Mouse (Mus musculus) embryonic stem cell, embryonic (primary cell): ENCODE measurements around the gene Cdk11b.

ENCODE experiments used
- CTCF ChIA-PET, 4 experiments: fragments of 300-600 bp in 2 of 4; fragments of 350-600 bp in 2 of 4; sonication (Branson Sonifier 250); formaldehyde crosslinking; loops; one replicate each; lab custom pipeline; 2022; ENCODE audit warnings: inconsistent platforms in 2 of 4; lab: Charles Lee
- POLR2A ChIA-PET, 4 experiments: fragments of 300-600 bp in 2 of 4; fragments of 350-600 bp in 2 of 4; sonication (Branson Sonifier 250); formaldehyde crosslinking; loops; one replicate each; lab custom pipeline; 2022; ENCODE audit warnings: antibody characterized with exemption in 4 of 4, inconsistent platforms in 1 of 4; lab: Charles Lee

The Cdk11b gene

GRCm38 (mm10) chr4:155624338-155625291, at the start of gene Cdk11b:
TSS of gene Cdk11b (plus strand) at chr4:155624854.
- CTCF ChIA-PET = interaction anchor here in 1 of 4 experiments (0.6 kb wide), 1 partner anchor 736 kb away, joined by 3 read pairs; no protein-coding TSS in a partner anchor

GRCm38 (mm10) chr4:155574931-155575330, 49.7 kb upstream of the Cdk11b start:
- CTCF ChIA-PET = interaction anchor here in 3 of 4 experiments (0.6 to 2.3 kb wide), 3 partner anchors 94 to 671 kb away, joined by 3 to 8 read pairs (median 5); no protein-coding TSS in a partner anchor
- POLR2A ChIA-PET = interaction anchor here in 3 of 4 experiments (0.8 to 3.0 kb wide), 12 partner anchors 8 to 130 kb away, joined by 3 to 15 read pairs (median 4); partner anchors contain the start of gene Slc35e2 (in 1 of the 3)

More at GRCm38 (mm10) chr4:155624338-155625291, at the start of gene Cdk11b:
- POLR2A ChIA-PET = interaction anchor here in 3 of 4 experiments (0.6 to 3.2 kb wide), 28 partner anchors 9 to 461 kb away, joined by 3 to 9 read pairs (median 4); partner anchors contain the start of genes Mib2 (in 2 of the 3), Gm10563 (in 1 of the 3), Slc35e2 (in 1 of the 3) and Ssu72 (in 1 of the 3)

GRCm38 (mm10) chr4:155575521-155575920, 49.1 kb upstream of the Cdk11b start:
- ChIA-PET CTCF (interaction anchor here in 3 of 4 experiments (0.6 to 2.3 kb wide), 3 partner anchors 59 to 94 kb away, joined by 5 to 12 read pairs (median 8); no protein-coding TSS in a partner anchor), POLR2A (interaction anchor here in 3 of 4 experiments (0.6 to 3.0 kb wide), 16 partner anchors 8 to 535 kb away, joined by 3 to 15 read pairs (median 4); partner anchors contain the start of genes 9430015G10Rik (in 1 of the 3) and Slc35e2 (in 1 of the 3))

GRCm38 (mm10) chr4:155577132-155577531, 47.5 kb upstream of the Cdk11b start:
- ChIA-PET POLR2A (interaction anchor here in 3 of 4 experiments (0.5 to 3.0 kb wide), 13 partner anchors 10 to 137 kb away, joined by 3 to 15 read pairs (median 3); no protein-coding TSS in a partner anchor), CTCF (interaction anchor here in 2 of 4 experiments (0.5 to 1.2 kb wide), 3 partner anchors 96 to 227 kb away, joined by 3 to 5 read pairs (median 3); no protein-coding TSS in a partner anchor)

- ChIA-PET POLR2A (interaction anchor here in 3 of 4 experiments (0.5 to 2.0 kb wide), 8 partner anchors 11 to 137 kb away, joined by 3 to 4 read pairs (median 3); no protein-coding TSS in a partner anchor), CTCF (interaction anchor here in 3 of 4 experiments (0.5 to 1.2 kb wide), 4 partner anchors 29 to 227 kb away, joined by 3 to 5 read pairs (median 4); no protein-coding TSS in a partner anchor)
Measured at GRCm38 (mm10) chr4:155577741-155578140, 46.9 kb upstream of the Cdk11b start.

GRCm38 (mm10) chr4:155578336-155579125, 46.1 kb upstream of the Cdk11b start:
- ChIA-PET CTCF (interaction anchor here in 2 of 4 experiments (0.6 to 2.0 kb wide), 4 partner anchors 18 to 96 kb away, joined by 3 to 10 read pairs (median 4); no protein-coding TSS in a partner anchor), POLR2A (interaction anchor here in 2 of 4 experiments (0.8 to 1.6 kb wide), 3 partner anchors 23 to 96 kb away, joined by 3 to 4 read pairs (median 3); no protein-coding TSS in a partner anchor)

GRCm38 (mm10) chr4:155580420-155580819, 44.2 kb upstream of the Cdk11b start:
- ChIA-PET CTCF (interaction anchor here (0.5 to 2.0 kb wide), 19 partner anchors 9 to 211 kb away, joined by 3 to 11 read pairs (median 4); partner anchors contain the start of gene Mib2 (in 1 of the 4)), POLR2A (interaction anchor here in 2 of 4 experiments (0.6 to 1.8 kb wide), 8 partner anchors 9 to 154 kb away, joined by 3 to 5 read pairs (median 3); no protein-coding TSS in a partner anchor)

GRCm38 (mm10) chr4:155582279-155582905, 42.3 kb upstream of the Cdk11b start:
- CTCF ChIA-PET = interaction anchor here in 1 of 4 experiments (0.7 to 1.1 kb wide), 3 partner anchors 12 to 101 kb away, joined by 3 read pairs; no protein-coding TSS in a partner anchor
- POLR2A ChIA-PET = interaction anchor here in 2 of 4 experiments (1.2 to 1.5 kb wide), 2 partner anchors 8 to 19 kb away, joined by 3 to 5 read pairs; partner anchors contain the start of gene Slc35e2 (in 1 of the 2)

GRCm38 (mm10) chr4:155589356-155589755, 35.3 kb upstream of the Cdk11b start:
- ChIA-PET CTCF (interaction anchor here in 3 of 4 experiments (1.0 to 1.2 kb wide), 3 partner anchors 9 kb away, joined by 3 to 4 read pairs (median 3); no protein-coding TSS in a partner anchor), POLR2A (interaction anchor here in 2 of 4 experiments (0.6 to 3.4 kb wide), 12 partner anchors 9 to 213 kb away, joined by 3 to 20 read pairs (median 3); partner anchors contain the start of gene Slc35e2 (in 1 of the 2))

- ChIA-PET CTCF (interaction anchor here in 3 of 4 experiments (0.6 to 1.2 kb wide), 3 partner anchors 11 to 123 kb away, joined by 3 to 5 read pairs (median 3); no protein-coding TSS in a partner anchor), POLR2A (interaction anchor here in 2 of 4 experiments (0.9 to 3.4 kb wide), 6 partner anchors 8 to 100 kb away, joined by 3 to 20 read pairs (median 3); partner anchors contain the start of genes Gnb1 (in 1 of the 2) and Slc35e2 (in 1 of the 2))
Measured at GRCm38 (mm10) chr4:155591012-155591719, 33.5 kb upstream of the Cdk11b start.

- ChIA-PET POLR2A (interaction anchor here in 2 of 4 experiments (1.0 kb wide), 3 partner anchors 10 to 61 kb away, joined by 3 read pairs; no protein-coding TSS in a partner anchor), CTCF (interaction anchor here in 1 of 4 experiments (1.5 kb wide), 1 partner anchor 112 kb away, joined by 4 read pairs; no protein-coding TSS in a partner anchor)
Measured at GRCm38 (mm10) chr4:155593780-155594179, 30.9 kb upstream of the Cdk11b start.

- ChIA-PET CTCF (interaction anchor here in 2 of 4 experiments (0.6 to 1.6 kb wide), 3 partner anchors 16 to 115 kb away, joined by 3 to 5 read pairs (median 4); no protein-coding TSS in a partner anchor), POLR2A (interaction anchor here in 2 of 4 experiments (0.6 to 1.6 kb wide), 6 partner anchors 8 to 188 kb away, joined by 3 to 5 read pairs (median 3); no protein-coding TSS in a partner anchor)
Measured at GRCm38 (mm10) chr4:155595777-155596176, 28.9 kb upstream of the Cdk11b start.

GRCm38 (mm10) chr4:155596606-155597005, 28.0 kb upstream of the Cdk11b start:
- POLR2A ChIA-PET = interaction anchor here in 2 of 4 experiments (0.6 to 1.6 kb wide), 9 partner anchors 9 to 567 kb away, joined by 3 to 5 read pairs (median 3); no protein-coding TSS in a partner anchor
- CTCF ChIA-PET = interaction anchor here in 2 of 4 experiments (1.4 to 1.6 kb wide), 2 partner anchors 16 to 17 kb away, joined by 4 to 5 read pairs; no protein-coding TSS in a partner anchor

GRCm38 (mm10) chr4:155598536-155598935, 26.1 kb upstream of the Cdk11b start:
- ChIA-PET POLR2A (interaction anchor here in 3 of 4 experiments (0.7 to 2.5 kb wide), 21 partner anchors 8 to 177 kb away, joined by 3 to 20 read pairs (median 4); partner anchors contain the start of genes Cdk11b (in 1 of the 3), Mib2 (in 1 of the 3) and Vwa1 (in 1 of the 3)), CTCF (interaction anchor here in 2 of 4 experiments (0.5 to 0.8 kb wide), 4 partner anchors 8 to 215 kb away, joined by 3 to 4 read pairs (median 3); no protein-coding TSS in a partner anchor)
